Mouse (Mus musculus): Measurements from ENCODE around the gene Tmem251. TPM values are rescaled to one million over a fixed set of nuclear protein-coding genes. Genes with fewer than 3 reads are reported as not detected.

Gene Tmem251
- polyA plus RNA-seq (2014; fragmentation: Nextera tagmentation; extraction: Ambion mirVana): 12.6 and 14.0 TPM in 2 replicates

DNA sequence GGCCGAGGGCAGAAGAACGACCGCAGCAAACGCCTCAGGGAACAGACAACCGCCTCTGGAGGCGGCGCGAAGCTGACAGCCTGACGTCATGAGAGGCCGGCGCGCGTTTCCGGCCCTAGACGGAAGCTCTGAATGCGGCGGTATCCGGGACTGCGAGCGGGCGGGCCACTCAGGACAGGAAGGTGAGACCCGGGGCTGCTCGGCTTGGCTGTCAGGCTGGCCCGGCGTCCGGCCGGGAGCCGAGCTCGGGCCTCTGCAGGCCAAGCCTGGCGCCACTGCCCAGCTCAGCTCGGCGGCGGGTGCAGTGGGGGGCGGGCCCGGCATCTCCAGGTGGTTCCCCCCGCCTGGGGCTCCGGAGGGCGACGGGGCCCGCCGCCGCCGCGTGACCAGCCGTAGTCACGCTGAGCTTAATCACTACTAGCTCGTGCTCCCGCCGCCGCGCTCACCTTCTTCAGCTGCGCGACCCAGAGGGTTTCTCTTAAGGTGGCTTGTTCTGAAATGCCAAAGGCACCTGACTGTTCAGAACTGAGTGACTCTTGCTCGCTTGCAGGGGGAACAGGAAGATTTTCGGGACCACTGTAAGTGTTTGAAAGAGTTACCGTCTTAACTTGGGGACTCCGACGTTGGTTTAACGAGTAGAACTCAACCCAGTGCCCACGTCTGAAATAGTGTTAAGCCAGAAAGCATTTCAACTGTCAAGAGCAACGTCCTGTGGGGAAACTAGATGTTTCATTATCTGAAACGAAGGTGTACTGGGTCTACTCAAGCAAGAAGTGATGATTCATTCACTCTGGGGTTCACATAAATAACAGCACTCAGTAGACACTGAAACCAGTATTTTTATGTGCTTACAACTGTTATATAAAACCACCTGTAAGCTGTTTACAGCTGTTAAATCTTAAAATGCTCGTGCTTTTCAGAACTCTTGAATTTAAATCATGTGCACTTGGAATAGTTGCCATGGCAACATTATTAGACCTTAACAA lies at the start of gene Tmem251, which contains the start of gene Moap1:
Tmem251 (plus strand) TSS at position 174 of the 986 bp plus-strand sequence.
Moap1 (minus strand) TSS at position 73 of the 986 bp plus-strand sequence.
- Histone ChIP-seq H3K9me3 (ENCODE audit: control insufficient read depth, low read length) (no peaks in the 10 kb centered on the region), H3K27me3 (replicated peaks; ENCODE audit: control insufficient read depth, insufficient read depth, low read length) (no peaks in the 10 kb centered on the region), H3K4me2 (peak within 1 kb of the TSS; percentile 86), H3K36me3 (ENCODE audit: control insufficient read depth, insufficient read depth, low read length) (0 out of 2 replicates have a peak, but pooled peaks cover 6% of the 10 kb centered on the region), H3K9ac (ENCODE audit: low read depth, low read length) (peak within 1 kb of the TSS; percentile 86), H3K4me1 (replicated peaks; ENCODE audit: control insufficient read depth, insufficient read depth, low read length) (peaks cover 18% of the 10 kb centered on the region), H3K27ac (ENCODE audit: low read depth, low read length) (peak within 1 kb of the TSS; percentile 89), H3K4me3 (ENCODE audit: low read depth, low read length) (peak within 1 kb of the TSS; percentile 80)
- peak; percentile 90 for DNase-seq (ENCODE audit: low spot score)
- ATAC-seq (replicated peaks; ENCODE audit: low FRiP score): peak; percentile 96
- under 1% methylated on average over 59 of the region's 63 CpGs for WGBS

DNA sequence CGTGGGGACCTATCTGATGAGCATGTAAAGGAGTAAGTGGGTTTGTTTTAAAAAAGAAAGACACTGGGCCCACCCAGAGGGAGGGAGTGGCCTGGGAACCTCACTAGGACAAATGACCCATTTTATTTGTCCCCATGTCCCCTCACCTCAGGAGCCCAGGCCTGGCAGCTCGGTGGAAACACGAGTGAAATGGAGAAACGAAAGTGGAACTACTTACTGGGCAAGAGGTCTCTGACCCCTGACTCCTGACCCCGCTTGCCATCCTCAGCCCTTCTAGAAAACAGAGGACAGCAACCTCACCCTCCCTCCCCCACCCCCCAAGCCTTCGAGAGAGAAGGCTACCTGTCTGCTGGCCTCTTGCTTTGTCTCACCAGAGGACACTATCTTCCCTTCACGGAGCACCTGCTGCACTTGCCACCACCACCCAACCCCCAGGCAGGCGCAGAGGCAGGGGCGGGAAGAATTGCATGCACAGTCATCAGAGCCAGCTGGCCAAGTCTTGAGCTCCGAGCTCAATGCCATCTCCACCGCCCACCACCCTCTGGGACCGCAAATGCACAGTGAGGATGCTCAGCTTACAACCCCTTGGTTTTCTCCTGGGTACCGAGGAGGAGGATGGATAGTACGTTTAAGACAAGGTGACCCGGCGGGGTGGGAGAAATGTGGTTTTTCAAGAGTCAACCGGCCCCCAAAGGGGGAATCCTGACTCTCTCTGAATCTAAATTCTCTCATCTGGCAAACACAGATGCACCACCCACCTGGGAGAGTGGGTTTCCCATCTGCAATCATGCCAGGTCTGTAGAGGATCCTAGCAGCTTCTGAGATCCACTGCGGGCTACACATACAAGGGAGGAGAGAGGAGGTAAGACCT lies 48.0 kb upstream of the Tmem251 start:
- H3K27ac ChIP-seq (ENCODE audit: low read depth, low read length): no peak overlapping the region
- H3K4me3 ChIP-seq (ENCODE audit: low read depth, low read length): no peak overlapping the region
- ATAC-seq (replicated peaks; ENCODE audit: low FRiP score) (no peak), DNase-seq (ENCODE audit: low spot score) (no peak)
- no peak overlapping the region for H3K9ac ChIP-seq (ENCODE audit: low read depth, low read length)
- peaks cover 30% of the 10 kb centered on the region for H3K4me1 ChIP-seq (replicated peaks; ENCODE audit: control insufficient read depth, insufficient read depth, low read length)
- no peaks in the 10 kb centered on the region for H3K36me3 ChIP-seq (ENCODE audit: control insufficient read depth, insufficient read depth, low read length)
- WGBS: 73% methylated on average over 18 of the region's 18 CpGs
- no peaks in the 10 kb centered on the region for H3K27me3 ChIP-seq (replicated peaks; ENCODE audit: control insufficient read depth, insufficient read depth, low read length)
- no peaks in the 10 kb centered on the region for H3K9me3 ChIP-seq (ENCODE audit: control insufficient read depth, low read length)
- H3K4me2 ChIP-seq: no peak overlapping the region

- Histone ChIP-seq H3K4me1 (replicated peaks; ENCODE audit: control insufficient read depth, insufficient read depth, low read length) (peaks cover 30% of the 10 kb centered on the region), H3K9ac (ENCODE audit: low read depth, low read length) (no peak overlapping the region), H3K4me2 (no peak overlapping the region), H3K9me3 (ENCODE audit: control insufficient read depth, low read length) (no peaks in the 10 kb centered on the region), H3K36me3 (ENCODE audit: control insufficient read depth, insufficient read depth, low read length) (no peaks in the 10 kb centered on the region), H3K27me3 (replicated peaks; ENCODE audit: control insufficient read depth, insufficient read depth, low read length) (no peaks in the 10 kb centered on the region), H3K4me3 (ENCODE audit: low read depth, low read length) (no peak overlapping the region), H3K27ac (ENCODE audit: low read depth, low read length) (no peak overlapping the region)
- 85% methylated on average over 14 of the region's 14 CpGs for WGBS
- ATAC-seq (replicated peaks; ENCODE audit: low FRiP score): no peak
- no peak for DNase-seq (ENCODE audit: low spot score)
Observed at GRCm38 (mm10) chr12:102696635-102697354, 46.8 kb upstream of the Tmem251 start.

- H3K36me3 ChIP-seq (ENCODE audit: control insufficient read depth, insufficient read depth, low read length): no peaks in the 10 kb centered on the region
- no peak for ATAC-seq (replicated peaks; ENCODE audit: low FRiP score)
- WGBS: 78% methylated on average over 7 of the region's 7 CpGs
Observed at GRCm38 (mm10) chr12:102697381-102697780, 46.2 kb upstream of the Tmem251 start.

DNA sequence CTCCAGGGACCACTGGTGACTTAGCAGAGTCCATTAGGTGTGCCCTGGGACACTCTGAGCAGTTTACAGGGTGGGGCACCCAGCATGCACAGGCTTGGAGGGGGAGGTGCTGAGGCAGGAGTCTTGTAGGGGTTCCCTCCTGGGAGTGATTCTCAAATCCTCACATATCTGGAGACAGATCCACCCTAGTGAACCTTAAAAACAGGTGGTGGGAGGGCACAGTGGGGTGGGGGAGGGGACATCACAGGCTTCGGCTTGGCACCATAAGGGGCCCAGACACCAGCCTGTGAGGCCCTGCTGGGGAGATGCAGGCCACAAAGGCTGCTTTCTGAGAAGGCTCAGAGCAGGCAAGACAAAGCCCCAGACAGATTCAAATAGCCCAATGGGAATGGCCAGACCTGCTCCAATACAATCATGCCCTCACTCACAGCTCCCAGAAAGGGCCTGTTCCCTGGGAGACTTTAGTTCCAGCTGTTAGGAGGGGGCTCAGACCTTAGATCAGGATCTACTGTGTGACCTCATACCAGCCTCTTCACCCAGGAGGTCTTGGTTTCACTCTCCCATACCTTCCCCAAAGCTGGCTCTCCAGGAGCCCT lies 45.4 kb upstream of the Tmem251 start:
- 0 out of 2 replicates have a peak overlapping the region, but pooled peaks have one; percentile 22 for H3K9ac ChIP-seq (ENCODE audit: low read depth, low read length)
- no peaks in the 10 kb centered on the region for H3K36me3 ChIP-seq (ENCODE audit: control insufficient read depth, insufficient read depth, low read length)
- WGBS: 47% methylated on average over 1 of the region's 1 CpGs
- no peak overlapping the region for H3K4me2 ChIP-seq
- no peaks in the 10 kb centered on the region for H3K9me3 ChIP-seq (ENCODE audit: control insufficient read depth, low read length)
- no peaks in the 10 kb centered on the region for H3K27me3 ChIP-seq (replicated peaks; ENCODE audit: control insufficient read depth, insufficient read depth, low read length)
- no peak overlapping the region for H3K4me3 ChIP-seq (ENCODE audit: low read depth, low read length)
- DNase-seq (ENCODE audit: low spot score): no peak
- H3K27ac ChIP-seq (ENCODE audit: low read depth, low read length): no peak overlapping the region
- peak; percentile 52 for ATAC-seq (replicated peaks; ENCODE audit: low FRiP score)
- peaks cover 36% of the 10 kb centered on the region for H3K4me1 ChIP-seq (replicated peaks; ENCODE audit: control insufficient read depth, insufficient read depth, low read length)

More at GRCm38 (mm10) chr12:102697381-102697780, 46.2 kb upstream of the Tmem251 start:
- Histone ChIP-seq H3K27me3 (replicated peaks; ENCODE audit: control insufficient read depth, insufficient read depth, low read length) (no peaks in the 10 kb centered on the region), H3K9ac (ENCODE audit: low read depth, low read length) (no peak overlapping the region), H3K4me2 (no peak overlapping the region), H3K4me1 (replicated peaks; ENCODE audit: control insufficient read depth, insufficient read depth, low read length) (peaks cover 30% of the 10 kb centered on the region), H3K9me3 (ENCODE audit: control insufficient read depth, low read length) (no peaks in the 10 kb centered on the region), H3K27ac (ENCODE audit: low read depth, low read length) (no peak overlapping the region), H3K4me3 (ENCODE audit: low read depth, low read length) (no peak overlapping the region)
- no peak for DNase-seq (ENCODE audit: low spot score)

DNA sequence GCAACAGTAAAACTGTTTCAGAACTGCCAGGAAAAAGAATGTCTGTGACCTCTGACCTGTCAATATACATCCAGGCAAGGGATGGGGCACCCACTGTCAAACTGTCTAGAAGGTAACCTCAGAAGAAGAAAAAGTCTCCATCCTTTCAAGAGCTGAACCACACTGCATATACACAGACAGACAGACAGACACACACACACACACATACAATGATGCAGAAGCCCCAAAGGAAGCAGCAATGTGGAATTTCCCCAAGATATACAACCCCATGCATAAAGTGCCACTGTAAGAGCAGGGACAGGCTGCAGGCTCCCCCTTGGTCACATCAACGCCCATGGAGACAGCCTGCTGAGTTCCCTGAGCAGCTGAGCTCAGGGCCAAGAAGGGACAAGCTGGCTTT lies 44.4 kb upstream of the Tmem251 start:
- ATAC-seq (replicated peaks; ENCODE audit: low FRiP score): no peak
- H3K36me3 ChIP-seq (ENCODE audit: control insufficient read depth, insufficient read depth, low read length): no peaks in the 10 kb centered on the region
- peaks cover 44% of the 10 kb centered on the region for H3K4me1 ChIP-seq (replicated peaks; ENCODE audit: control insufficient read depth, insufficient read depth, low read length)
- 54% methylated on average over 1 of the region's 1 CpGs for WGBS
- no peak overlapping the region for H3K9ac ChIP-seq (ENCODE audit: low read depth, low read length)
- H3K27me3 ChIP-seq (replicated peaks; ENCODE audit: control insufficient read depth, insufficient read depth, low read length): no peaks in the 10 kb centered on the region
- no peak overlapping the region for H3K4me3 ChIP-seq (ENCODE audit: low read depth, low read length)
- H3K9me3 ChIP-seq (ENCODE audit: control insufficient read depth, low read length): no peaks in the 10 kb centered on the region
- DNase-seq (ENCODE audit: low spot score): no peak
- no peak overlapping the region for H3K27ac ChIP-seq (ENCODE audit: low read depth, low read length)
- H3K4me2 ChIP-seq: no peak overlapping the region

- Histone ChIP-seq H3K4me3 (ENCODE audit: low read depth, low read length) (no peak overlapping the region), H3K9me3 (ENCODE audit: control insufficient read depth, low read length) (no peaks in the 10 kb centered on the region), H3K27me3 (replicated peaks; ENCODE audit: control insufficient read depth, insufficient read depth, low read length) (no peaks in the 10 kb centered on the region), H3K27ac (ENCODE audit: low read depth, low read length) (no peak overlapping the region), H3K4me1 (replicated peaks; ENCODE audit: control insufficient read depth, insufficient read depth, low read length) (peaks cover 48% of the 10 kb centered on the region), H3K36me3 (ENCODE audit: control insufficient read depth, insufficient read depth, low read length) (no peaks in the 10 kb centered on the region), H3K9ac (ENCODE audit: low read depth, low read length) (no peak overlapping the region), H3K4me2 (no peak overlapping the region)
- DNase-seq (ENCODE audit: low spot score): no peak
- WGBS: 70% methylated on average over 12 of the region's 12 CpGs
- ATAC-seq (replicated peaks; ENCODE audit: low FRiP score): no peak
Observed at GRCm38 (mm10) chr12:102700453-102700852, 43.1 kb upstream of the Tmem251 start.

All from liver, embryonic 11.5 days (tissue).